Mouse (Mus musculus) kidney, embryonic 16.5 days (tissue): Measurements from ENCODE around the gene Cryge. TPM values are rescaled to one million over a fixed set of nuclear protein-coding genes. Genes with fewer than 3 reads are reported as not detected.

Experiments
- ATAC-seq: fragments of 200-750 bp; cut with Nextera tagmentation; 2 replicates; pipeline ENCODE4 v1.8.0; 2017; ENCODE audit warnings: moderate TSS enrichment; ENCODE audit not compliant: low FRiP score, low TSS enrichment
- H3K27ac ChIP-seq: fragments of 300-500 bp; sonication (generic); 2 replicates; pipeline ENCODE4 v1.5.1; 2014; ENCODE audit warnings: low read length
- H3K27me3 ChIP-seq: fragments of 300-500 bp; sonication (generic); 2 replicates; pipeline ENCODE4 v1.6.1; 2014; ENCODE audit warnings: low read length, control low read depth, mixed read lengths; ENCODE audit not compliant: insufficient read depth
- H3K36me3 ChIP-seq: fragments of 300-500 bp; sonication (generic); 2 replicates; pipeline ENCODE4 v1.6.1; 2014; ENCODE audit warnings: low read length, control low read depth, mixed read lengths; ENCODE audit not compliant: insufficient read depth
- H3K4me1 ChIP-seq: fragments of 300-500 bp; sonication (generic); 2 replicates; pipeline ENCODE4 v1.6.1; 2014; ENCODE audit warnings: low read length, control low read depth, mixed read lengths; ENCODE audit not compliant: insufficient read depth
- H3K4me2 ChIP-seq: fragments of 300-500 bp; sonication (generic); replicated peaks from 2 replicates; pipeline ENCODE4 v1.6.1; 2014; ENCODE audit warnings: low read depth, low read length
- H3K4me3 ChIP-seq: fragments of 300-500 bp; sonication (generic); 2 replicates; pipeline ENCODE4 v1.5.1; 2014; ENCODE audit warnings: mild to moderate bottlenecking, low read length
- H3K9ac ChIP-seq: fragments of 300-500 bp; sonication (generic); replicated peaks from 2 replicates; pipeline ENCODE4 v1.6.1; 2014; ENCODE audit warnings: low read length
- H3K9me3 ChIP-seq: fragments of 300-500 bp; sonication (generic); 2 replicates; pipeline ENCODE4 v1.6.1; 2016; ENCODE audit warnings: low read length, control low read depth
- WGBS: fragments of 180-500 bp; shearing (Covaris S2); extraction: QIAGEN DNeasy Blood & Tissue Kit; methylation state at CpG from one replicate; pipeline ENCODE4 v1.1.7; 2014; 5-methylcytosine and 5-hydroxymethylcytosine counted together
- polyA plus RNA-seq: library from polyadenylated mRNA; unstranded; fragments of >200 nt; fragmentation: Nextera tagmentation; extraction: Ambion mirVana; gene quantifications from 2 replicates; pipeline ENCODE4 v1.2.1, GENCODE M21; 2015

The Cryge gene
- polyA plus RNA-seq, 1 experiment from 2014 or later: not detected

GRCm38 (mm10) chr1:65035513-65035912, 15.4 kb downstream of the Cryge start:
- no peaks in the 10 kb centered on the region for H3K9me3 ChIP-seq
- ATAC-seq: no peak

DNA sequence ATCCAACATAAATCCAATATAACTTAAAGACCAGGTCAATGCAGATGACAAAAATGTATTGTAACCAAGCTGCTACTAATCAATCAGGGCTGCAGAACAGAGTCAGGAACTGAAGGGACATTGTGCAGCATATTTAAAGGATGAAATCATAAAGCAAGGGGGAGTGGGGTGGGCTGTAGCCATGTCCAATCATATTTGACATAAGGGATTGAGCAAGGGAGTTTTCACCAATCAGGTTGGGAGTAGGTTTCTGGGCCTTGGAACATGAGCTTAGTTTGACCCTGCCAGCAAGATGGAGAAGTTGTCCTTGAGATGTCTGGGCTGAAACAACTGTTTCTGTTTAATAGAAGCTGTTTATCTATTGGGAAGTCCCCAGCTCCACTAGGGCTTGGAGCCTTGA, 18.3 kb downstream of the Cryge start, which contains the start of gene Akr1cl:
TSS of gene Akr1cl (minus strand) at position 119 of the 400 bp plus-strand sequence.
- Histone ChIP-seq H3K27ac (no peak within 1 kb of the TSS), H3K36me3 (no peaks in the 10 kb centered on the region)

More at GRCm38 (mm10) chr1:65035513-65035912, 15.4 kb downstream of the Cryge start:
- Histone ChIP-seq H3K27me3 (no peaks in the 10 kb centered on the region), H3K27ac (no peak overlapping the region), H3K4me1 (no peaks in the 10 kb centered on the region), H3K9ac (no peak overlapping the region), H3K4me3 (no peak overlapping the region), H3K36me3 (no peaks in the 10 kb centered on the region), H3K4me2 (no peak overlapping the region)
- WGBS: 42% methylated on average over 3 of the region's 3 CpGs

GRCm38 (mm10) chr1:65028206-65028605, 22.7 kb downstream of the Cryge start:
- Histone ChIP-seq H3K27me3 (no peaks in the 10 kb centered on the region), H3K9me3 (no peaks in the 10 kb centered on the region), H3K36me3 (no peaks in the 10 kb centered on the region), H3K4me2 (no peak overlapping the region), H3K9ac (no peak overlapping the region), H3K27ac (no peak overlapping the region), H3K4me1 (no peaks in the 10 kb centered on the region), H3K4me3 (no peak overlapping the region)
- WGBS: 52% methylated on average over 9 of the region's 9 CpGs
- no peak for ATAC-seq

More for the DNA sequence above, 18.3 kb downstream of the Cryge start, which contains the start of gene Akr1cl:
- Histone ChIP-seq H3K4me2 (no peak within 1 kb of the TSS), H3K4me3 (no peak within 1 kb of the TSS), H3K4me1 (no peaks in the 10 kb centered on the region), H3K27me3 (no peaks in the 10 kb centered on the region), H3K9ac (no peak within 1 kb of the TSS), H3K9me3 (no peaks in the 10 kb centered on the region)
- no peak for ATAC-seq

DNA sequence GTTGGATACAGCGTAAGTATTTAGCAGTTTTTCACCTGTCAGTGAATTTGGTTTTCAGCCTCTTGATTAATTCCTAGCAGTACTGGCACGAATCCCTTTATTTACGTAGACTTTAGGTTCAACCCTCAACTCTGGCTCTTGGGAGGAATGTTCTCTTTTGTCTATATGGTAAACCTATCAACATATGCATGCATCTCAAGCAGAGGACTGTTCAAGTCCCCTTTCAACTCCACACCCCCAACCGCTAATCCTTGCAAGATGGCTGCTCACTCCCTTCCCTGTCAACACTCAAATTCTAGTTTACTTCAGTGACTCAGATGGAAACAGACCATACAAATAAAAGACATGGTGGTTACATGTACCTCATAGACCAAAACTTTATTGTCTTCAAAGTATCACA, 38.2 kb downstream of the Cryge start:
- ATAC-seq: no peak
- H3K4me2 ChIP-seq: no peak overlapping the region
- H3K9me3 ChIP-seq: no peaks in the 10 kb centered on the region
- no peak overlapping the region for H3K27ac ChIP-seq
- no peaks in the 10 kb centered on the region for H3K4me1 ChIP-seq
- no peak overlapping the region for H3K9ac ChIP-seq
- no peak overlapping the region for H3K4me3 ChIP-seq
- no peaks in the 10 kb centered on the region for H3K27me3 ChIP-seq
- H3K36me3 ChIP-seq: no peaks in the 10 kb centered on the region
- WGBS: 87% methylated on average over 4 of the region's 4 CpGs

DNA sequence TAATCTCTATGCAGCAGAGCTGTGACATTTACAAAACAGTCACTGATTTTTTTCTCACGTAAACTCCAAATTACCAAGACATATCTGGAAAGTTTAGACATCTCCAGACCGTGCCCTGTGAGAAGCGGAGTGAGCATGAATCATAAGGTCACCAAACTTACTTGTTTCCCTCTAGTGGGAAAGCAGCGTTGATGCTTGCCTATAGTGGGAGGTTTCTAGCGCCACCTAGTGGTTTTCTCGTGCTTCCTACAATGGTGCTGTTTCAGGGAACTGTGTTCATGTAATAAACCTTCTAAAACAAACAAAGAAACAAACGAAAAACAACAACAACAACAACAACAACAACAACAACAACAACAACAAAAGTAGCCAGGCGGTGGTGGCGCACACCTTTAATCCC, 40.8 kb downstream of the Cryge start:
- no peaks in the 10 kb centered on the region for H3K27me3 ChIP-seq

DNA sequence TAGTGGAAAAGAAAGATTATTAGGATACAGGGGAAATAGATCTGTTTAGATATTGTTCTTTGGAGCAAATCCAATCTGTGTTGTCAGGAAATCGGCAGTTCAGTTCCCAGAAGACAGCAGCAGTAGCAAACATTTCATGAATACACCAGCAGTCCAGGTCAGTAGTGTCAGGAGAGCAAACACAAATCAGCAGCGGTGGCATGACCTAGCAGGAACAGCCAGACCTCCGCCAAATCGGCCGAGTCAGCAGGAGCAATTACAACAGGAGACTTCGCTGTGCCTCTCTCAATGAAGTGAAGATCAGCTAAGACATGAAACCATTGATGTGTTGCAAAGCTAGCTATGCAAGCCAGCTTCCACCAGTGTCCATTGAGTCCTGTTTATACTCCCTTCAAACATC, 45.4 kb downstream of the Cryge start:
- Histone ChIP-seq H3K4me3 (no peak overlapping the region), H3K27ac (no peak overlapping the region), H3K9me3 (no peaks in the 10 kb centered on the region), H3K36me3 (no peaks in the 10 kb centered on the region), H3K9ac (no peak overlapping the region), H3K4me1 (no peaks in the 10 kb centered on the region), H3K27me3 (no peaks in the 10 kb centered on the region), H3K4me2 (no peak overlapping the region)
- WGBS: 68% methylated on average over 6 of the region's 6 CpGs
- no peak for ATAC-seq

More for the DNA sequence above, 40.8 kb downstream of the Cryge start:
- H3K9me3 ChIP-seq: no peaks in the 10 kb centered on the region
- no peak overlapping the region for H3K4me2 ChIP-seq
- no peak overlapping the region for H3K27ac ChIP-seq
- no peak overlapping the region for H3K9ac ChIP-seq
- 9% methylated on average over 9 of the region's 9 CpGs for WGBS
- peak; percentile 81; the same call in 1 of the 2 replicates for ATAC-seq
- H3K4me1 ChIP-seq: no peaks in the 10 kb centered on the region
- H3K36me3 ChIP-seq: no peaks in the 10 kb centered on the region
- H3K4me3 ChIP-seq: no peak overlapping the region

- no peak for ATAC-seq
- no peak overlapping the region for H3K27ac ChIP-seq
- H3K4me2 ChIP-seq: no peak overlapping the region
- H3K36me3 ChIP-seq: no peaks in the 10 kb centered on the region
- 81% methylated on average over 4 of the region's 4 CpGs for WGBS
- no peaks in the 10 kb centered on the region for H3K9me3 ChIP-seq
- H3K4me3 ChIP-seq: no peak overlapping the region
- H3K9ac ChIP-seq: no peak overlapping the region
- no peaks in the 10 kb centered on the region for H3K27me3 ChIP-seq
- H3K4me1 ChIP-seq: no peaks in the 10 kb centered on the region
Measured at GRCm38 (mm10) chr1:65004526-65004925, 46.4 kb downstream of the Cryge start.

Other genes starting within 250 kb of the Cryge start
- 5.0 and 9.1 TPM in 2 replicates for gene Plekhm3, start 94.3 kb downstream of the Cryge start, polyA plus RNA-seq
- 3.0 and 3.9 TPM in 2 replicates for gene Akr1cl, start 18.4 kb downstream of the Cryge start, polyA plus RNA-seq
- not detected in 2 replicates for gene Crygd, start 12.3 kb upstream of the Cryge start, polyA plus RNA-seq
- not detected in 2 replicates for gene Crygc, start 22.5 kb upstream of the Cryge start, polyA plus RNA-seq
- not detected in 2 replicates for gene Crygb, start 31.1 kb upstream of the Cryge start, polyA plus RNA-seq
- not detected in 2 replicates for gene Cryga, start 52.2 kb upstream of the Cryge start, polyA plus RNA-seq
- gene Gm28845, start 68.4 kb upstream of the Cryge start, polyA plus RNA-seq: 0.29 TPM in 1 of 2 replicates, not detected in the other
- gene D630023F18Rik, start 72.1 kb upstream of the Cryge start, polyA plus RNA-seq: 2.0 and 2.8 TPM in 2 replicates
- gene Idh1, start 135.4 kb upstream of the Cryge start, polyA plus RNA-seq: 293 and 329 TPM in 2 replicates
- gene Pikfyve, start 135.5 kb upstream of the Cryge start, polyA plus RNA-seq: 10.0 and 11.1 TPM in 2 replicates
- gene Pth2r, start 230.9 kb upstream of the Cryge start, polyA plus RNA-seq: not detected in 2 replicates